In genomic region chr8:111056691-111057293, GRCm38 (mm10) we compare ENCODE assay signal across 8 mouse cellular contexts. TPM values are rescaled to one million over a fixed set of nuclear protein-coding genes. Genes with fewer than 3 reads are reported as not detected.
DNase-seq lines count a peak whose midpoint lies in the region.

No protein-coding gene starts in this region.

- no peaks in the 10 kb centered on the region for H3K27me3 ChIP-seq in erythroblast, embryonic 14.5 days (ENCODE audit: control insufficient read depth)
- no peaks in the 10 kb centered on the region for H3K27me3 ChIP-seq in hindbrain, embryonic 10.5 days (ENCODE audit: insufficient read depth, poor library complexity, severe bottlenecking)

- WGBS in hindbrain, embryonic 10.5 days, result under 1% methylated on average over 63 of the region's 63 CpGs

- H3K4me1 ChIP-seq in erythroblast, embryonic 14.5 days (ENCODE audit: control insufficient read depth), result peaks cover 67% of the 10 kb centered on the region
- peaks cover 30% of the 10 kb centered on the region for H3K4me1 ChIP-seq in hindbrain, embryonic 10.5 days (replicated peaks)

- peak overlapping the region; percentile 89 for H3K4me3 ChIP-seq in erythroblast, embryonic 14.5 days (replicated peaks)
- H3K4me3 ChIP-seq in hindbrain, embryonic 10.5 days, result peak overlapping the region; percentile 95

- H3K27ac ChIP-seq in hindbrain, embryonic 10.5 days, result peak overlapping the region; percentile 93

- DNase-seq in left cerebral cortex, adult 18-20 months (ENCODE audit: low spot score in 2 of 2), result peak; percentile 33 to 34
- no peak for DNase-seq in left cerebral cortex, adult 11 months (ENCODE audit: low spot score)
- DNase-seq in adrenal gland, postnatal 25 days, result peak; percentile 61
- no peak for DNase-seq in hindbrain, embryonic 10.5 days (ENCODE audit: low spot score)
- peak; percentile 22 to 45 for DNase-seq in layer of hippocampus, postnatal 36 days
- DNase-seq in lung, postnatal 4 days, result peak; percentile 37 to 60
- peak; percentile 46 to 56 for DNase-seq in spleen, postnatal 10 days (ENCODE audit: low spot score in 2 of 2)

- H3K9me3 ChIP-seq in erythroblast, embryonic 14.5 days (ENCODE audit: control insufficient read depth, low read length), result no peaks in the 10 kb centered on the region
- H3K9me3 ChIP-seq in hindbrain, embryonic 10.5 days, result no peaks in the 10 kb centered on the region

- peaks cover 66% of the 10 kb centered on the region for H3K36me3 ChIP-seq in erythroblast, embryonic 14.5 days (ENCODE audit: control insufficient read depth)
- peaks cover 67% of the 10 kb centered on the region for H3K36me3 ChIP-seq in hindbrain, embryonic 10.5 days

RNA-seq across cellular contexts. Expression of gene Exosc6, which starts 0.7 kb away (rescaled TPM):
- total RNA-seq in left cerebral cortex, adult 18-20 months (2021), result not detected
- not detected in 2 replicates for total RNA-seq in adrenal gland, postnatal 25 days (2021)
- polyA plus RNA-seq in erythroblast, embryonic 14.5 days (2012), result 4.8 and 5.0 TPM in 2 replicates
- polyA plus RNA-seq in hindbrain, embryonic 10.5 days (2016; fragmentation: Nextera tagmentation; extraction: Ambion mirVana), result 17.0 and 17.4 TPM in 2 replicates
- not detected for total RNA-seq in layer of hippocampus, postnatal 36 days (2021)

RNA-seq across cellular contexts. Expression of gene Aars, which starts 23.8 kb away (rescaled TPM):
- total RNA-seq in left cerebral cortex, adult 18-20 months (2021), result 100 to 1,000 TPM in 1 of 2 experiments, 10 to 100 TPM in 1; 94.0 to 102 TPM
- 163 and 173 TPM in 2 replicates for total RNA-seq in adrenal gland, postnatal 25 days (2021)
- polyA plus RNA-seq in erythroblast, embryonic 14.5 days (2012), result 4.3 and 8.5 TPM in 2 replicates
- 76.2 TPM in 2 replicates for polyA plus RNA-seq in hindbrain, embryonic 10.5 days (2016; fragmentation: Nextera tagmentation; extraction: Ambion mirVana)
- total RNA-seq in layer of hippocampus, postnatal 36 days (2021), result 10 to 100 TPM; 85.2 to 88.8 TPM

RNA-seq across cellular contexts. Expression of gene Ddx19b, which starts 25.2 kb away (rescaled TPM):
- 10 to 100 TPM; 21.2 to 22.5 TPM for total RNA-seq in left cerebral cortex, adult 18-20 months (2021)
- total RNA-seq in adrenal gland, postnatal 25 days (2021), result 9.3 and 12.4 TPM in 2 replicates
- 0.09 and 0.20 TPM in 2 replicates for polyA plus RNA-seq in erythroblast, embryonic 14.5 days (2012)
- polyA plus RNA-seq in hindbrain, embryonic 10.5 days (2016; fragmentation: Nextera tagmentation; extraction: Ambion mirVana), result 8.0 and 10.7 TPM in 2 replicates
- total RNA-seq in layer of hippocampus, postnatal 36 days (2021), result 10 to 100 TPM; 19.9 TPM

RNA-seq across cellular contexts. Expression of gene Clec18a, which starts 35.4 kb away (rescaled TPM):
- total RNA-seq in left cerebral cortex, adult 18-20 months (2021), result 1 to 10 TPM; 3.6 to 5.5 TPM
- total RNA-seq in adrenal gland, postnatal 25 days (2021), result not detected in 2 replicates
- polyA plus RNA-seq in erythroblast, embryonic 14.5 days (2012), result not detected in 2 replicates
- 1.3 and 1.5 TPM in 2 replicates for polyA plus RNA-seq in hindbrain, embryonic 10.5 days (2016; fragmentation: Nextera tagmentation; extraction: Ambion mirVana)
- total RNA-seq in layer of hippocampus, postnatal 36 days (2021), result 1 to 10 TPM; 1.1 to 1.2 TPM

RNA-seq across cellular contexts. Expression of gene Pdpr, which starts 37.6 kb away (rescaled TPM):
- 10 to 100 TPM; 28.0 to 29.3 TPM for total RNA-seq in left cerebral cortex, adult 18-20 months (2021)
- total RNA-seq in adrenal gland, postnatal 25 days (2021), result 33.4 and 43.5 TPM in 2 replicates
- 0.05 TPM in 1 of 2 replicates, not detected in the other for polyA plus RNA-seq in erythroblast, embryonic 14.5 days (2012)
- polyA plus RNA-seq in hindbrain, embryonic 10.5 days (2016; fragmentation: Nextera tagmentation; extraction: Ambion mirVana), result 10.4 and 10.8 TPM in 2 replicates
- 10 to 100 TPM; 25.9 to 26.1 TPM for total RNA-seq in layer of hippocampus, postnatal 36 days (2021)

Comparison
In these comparisons a context has a peak if more than half of its experiments do, and no peak if none do; other contexts are left out.
1. DNase-seq: peak in left cerebral cortex, adult 18-20 months (2 of 2), adrenal gland, postnatal 25 days (single experiment), layer of hippocampus, postnatal 36 days (2 of 2), lung, postnatal 4 days (2 of 2) and spleen, postnatal 10 days (2 of 2); none in left cerebral cortex, adult 11 months (single experiment) and hindbrain, embryonic 10.5 days (single experiment).